Mouse (Mus musculus) granulocyte monocyte progenitor cell, adult 5-6 weeks (primary cell): Measurements from ENCODE around the gene Pigk. TPM values are rescaled to one million over a fixed set of nuclear protein-coding genes. Genes with fewer than 3 reads are reported as not detected.

ENCODE experiments used
- ATAC-seq: replicated peaks from 2 replicates; pipeline ENCODE4 v1.8.0; 2016; ENCODE audit warnings: mild to moderate bottlenecking, moderate TSS enrichment, inconsistent platforms; ENCODE audit not compliant: poor library complexity, severe bottlenecking
- total RNA-seq, 2 experiments: library from RNA; stranded (forward) in 1 of 2; stranded (reverse) in 1 of 2; fragments of 200-712, 200-1000 nt in 1 of 2; fragments of >200 nt in 1 of 2; fragmentation: Nextera tagmentation in 1 of 2; gene quantifications; 2 replicates each; pipeline ENCODE4 v1.2.3; 2014 to 2017

The Pigk gene
- total RNA-seq, 2 experiments from 2014 or later, result 22.2 to 56.7 TPM

- ATAC-seq, result peak; percentile 82
Measured at GRCm38 (mm10) chr3:152928287-152928975, 214.5 kb downstream of the Pigk start.

GRCm38 (mm10) chr3:152929256-152929787 lies 215.4 kb downstream of the Pigk start:
- ATAC-seq, result no peak

- no peak for ATAC-seq
Measured at GRCm38 (mm10) chr3:152929788-152930281, 215.9 kb downstream of the Pigk start.

GRCm38 (mm10) chr3:152931354-152931753 lies 217.5 kb downstream of the Pigk start:
- ATAC-seq, result peak; percentile 35; the same call in 1 of the 2 replicates

- ATAC-seq, result peak; percentile 36
Measured at GRCm38 (mm10) chr3:152932096-152932495, 218.2 kb downstream of the Pigk start.

- ATAC-seq, result no peak
Measured at GRCm38 (mm10) chr3:152932544-152932943, 218.6 kb downstream of the Pigk start.

GRCm38 (mm10) chr3:152933737-152934136 lies 219.8 kb downstream of the Pigk start:
- no peak for ATAC-seq

- no peak for ATAC-seq
Measured at GRCm38 (mm10) chr3:152936313-152936712, 222.4 kb downstream of the Pigk start.

GRCm38 (mm10) chr3:152941671-152942070 lies 227.8 kb downstream of the Pigk start:
- no peak for ATAC-seq

GRCm38 (mm10) chr3:152942985-152943384 lies 229.1 kb downstream of the Pigk start:
- ATAC-seq, result peak; percentile 53; the same call in 1 of the 2 replicates

- ATAC-seq, result no peak
Measured at GRCm38 (mm10) chr3:152944766-152945165, 230.9 kb downstream of the Pigk start.

GRCm38 (mm10) chr3:152947031-152947640 lies 233.2 kb downstream of the Pigk start:
- ATAC-seq, result no peak

GRCm38 (mm10) chr3:152948556-152948955 lies 234.7 kb downstream of the Pigk start:
- no peak for ATAC-seq

- no peak for ATAC-seq
Measured at GRCm38 (mm10) chr3:152949233-152949777, 235.4 kb downstream of the Pigk start.

- no peak for ATAC-seq
Measured at GRCm38 (mm10) chr3:152950299-152950698, 236.4 kb downstream of the Pigk start.

- no peak for ATAC-seq
Measured at GRCm38 (mm10) chr3:152950914-152951313, 237.0 kb downstream of the Pigk start.

- peak; percentile 68 for ATAC-seq
Measured at GRCm38 (mm10) chr3:152951634-152952545, 238.0 kb downstream of the Pigk start.

- no peak for ATAC-seq
Measured at GRCm38 (mm10) chr3:152956038-152956437, 242.1 kb downstream of the Pigk start.

GRCm38 (mm10) chr3:152956771-152957170 lies 242.9 kb downstream of the Pigk start:
- ATAC-seq, result no peak
